Mouse (Mus musculus) olfactory bulb, adult 2 months (tissue): ENCODE data around the gene Col23a1.

Experiments
- CTCF ChIP-seq: fragments of 200-500 bp; IDR thresholded peaks from 2 replicates; pipeline ENCODE4 v1.5.1; 2012; ENCODE audit warnings: low read depth, mild to moderate bottlenecking, low read length, moderate library complexity; ENCODE audit not compliant: insufficient read depth
- POLR2A ChIP-seq: fragments of 200-500 bp; IDR thresholded peaks from 2 replicates; pipeline ENCODE4 v1.6.1; 2012; ENCODE audit warnings: mild to moderate bottlenecking, low read depth, low read length, moderate library complexity; ENCODE audit not compliant: insufficient read depth

- TF ChIP-seq CTCF (no peak), POLR2A (no peak)
Observed at GRCm38 (mm10) chr11:51563276-51563675, 273.6 kb downstream of the Col23a1 start.
